Mouse (Mus musculus) small intestine, adult 2 months (tissue): Measurements from ENCODE around the gene Ankfn1.

Source experiments
- CTCF ChIP-seq: fragments of 200-500 bp; IDR thresholded peaks from 2 replicates; pipeline ENCODE4 v1.5.1; 2012; ENCODE audit warnings: low read depth, mild to moderate bottlenecking, control low read depth, inconsistent platforms, low read length, moderate library complexity, mixed read lengths; ENCODE audit not compliant: insufficient replicate concordance, insufficient read length; ENCODE audit errors: extremely low read depth
- POLR2A ChIP-seq: fragments of 200-500 bp; IDR thresholded peaks from 2 replicates; pipeline ENCODE4 v1.6.1; 2012; ENCODE audit warnings: low read depth, mild to moderate bottlenecking, control low read depth, inconsistent platforms, low read length, moderate library complexity

GRCm38 (mm10) chr11:89823661-89824446, 46.4 kb upstream of the Ankfn1 start:
- no peak for TF ChIP-seq POLR2A
- TF ChIP-seq CTCF = no peak
